In the genomic region with DNA sequence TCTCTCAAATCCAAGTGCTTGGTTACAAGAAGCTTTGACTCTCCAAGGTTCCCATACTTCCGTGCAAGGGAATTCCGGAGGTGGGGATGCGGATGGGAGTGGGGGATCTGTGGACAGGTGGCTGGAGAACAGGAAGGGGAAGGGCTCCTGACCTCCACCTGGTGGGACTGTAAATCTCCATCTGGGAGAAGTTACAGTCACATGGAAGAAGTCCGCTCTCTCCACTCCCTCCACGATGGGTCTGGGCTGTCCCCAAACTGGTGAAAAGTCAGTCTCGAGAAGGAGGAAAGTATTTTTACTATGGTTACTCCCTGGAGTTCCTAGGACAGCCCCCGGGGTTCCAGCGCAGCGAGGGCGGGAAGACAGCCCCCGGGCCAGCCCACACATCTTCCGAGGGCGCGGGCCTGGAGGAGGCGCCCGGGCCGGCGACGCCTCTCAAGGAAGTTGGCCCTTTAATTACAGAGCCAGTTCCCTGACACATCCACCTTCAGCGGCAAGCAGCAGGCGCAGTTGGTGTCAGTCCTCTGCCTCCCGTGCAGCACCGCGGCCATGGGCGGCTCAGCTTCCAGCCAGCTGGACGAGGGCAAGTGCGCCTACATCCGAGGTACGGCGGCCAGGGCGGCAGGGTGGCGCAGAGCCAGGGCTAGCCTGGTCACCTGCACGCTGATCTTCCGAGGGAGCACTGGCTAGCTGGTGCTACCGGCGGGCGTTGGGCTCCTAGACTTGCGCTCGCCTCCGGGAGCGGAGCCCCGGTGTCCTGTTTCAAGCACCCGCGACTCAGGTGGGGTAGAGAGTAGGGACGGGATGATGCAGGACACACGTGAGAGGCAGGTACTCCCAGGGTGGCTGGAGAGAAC, we compare ENCODE assay signal across 8 mouse cellular contexts. TPM values are rescaled to one million over a fixed set of nuclear protein-coding genes. Genes with fewer than 3 reads are reported as not detected.
DNase-seq lines count a peak whose midpoint lies in the region; ATAC-seq lines count a peak whose summit lies in the region.

A gene (plus strand): TSS at position 206 of the 857 bp plus-strand sequence.

- peak within 1 kb of the TSS; percentile 57 for H3K9ac ChIP-seq in forebrain, embryonic 13.5 days

- no peaks in the 10 kb centered on the region for H3K36me3 ChIP-seq in forebrain, embryonic 13.5 days (ENCODE audit: poor library complexity, severe bottlenecking)

- H3K4me1 ChIP-seq in forebrain, embryonic 13.5 days = peaks cover 9% of the 10 kb centered on the region

- WGBS in forebrain, embryonic 13.5 days = 7% methylated on average over 46 of the region's 46 CpGs
- WGBS in large intestine, adult 2 months = 5% methylated on average over 46 of the region's 46 CpGs

- no peak within 1 kb of the TSS for H3K27ac ChIP-seq in forebrain, embryonic 13.5 days

- H3K9me3 ChIP-seq in forebrain, embryonic 13.5 days (replicated peaks) = no peaks in the 10 kb centered on the region

- peaks cover 30% of the 10 kb centered on the region for H3K27me3 ChIP-seq in forebrain, embryonic 13.5 days

- DNase-seq in CD8-positive naive resting alpha-beta T cell, adult 2 months (ENCODE audit: low read depth in 2 of 2, low spot score in 2 of 2) = peak; percentile 25 to 34
- peak; percentile 60 for DNase-seq in adrenal gland, postnatal 25 days
- peak; percentile 72 to 76 for DNase-seq in heart, postnatal 36 days
- DNase-seq in large intestine, adult 2 months (ENCODE audit: low read depth, low spot score) = peak; percentile 48
- peak; percentile 42 for DNase-seq in retina, postnatal 1 day
- no peak for DNase-seq in layer of hippocampus, adult 9-10 months (ENCODE audit: low spot score)

- H3K4me2 ChIP-seq in forebrain, embryonic 13.5 days = peak within 1 kb of the TSS; percentile 74

- ATAC-seq in forebrain, embryonic 13.5 days = peak; percentile 55; the same call in 1 of the 2 replicates
- peak; percentile 87 for ATAC-seq in megakaryocyte, adult 5-6 weeks (ENCODE audit: poor library complexity, severe bottlenecking)

- intact Hi-C loops in heart, postnatal 36 days (cut with DNase I) = loop anchor here (5.0 kb wide), 2 partner anchors 51 to 116 kb away; no protein-coding TSS in a partner anchor

- H3K4me3 ChIP-seq in forebrain, embryonic 13.5 days = peak within 1 kb of the TSS; percentile 40

RNA-seq across cellular contexts. Expression of the gene that starts here (rescaled TPM):
- 85.1 and 93.9 TPM in 2 replicates for total RNA-seq in adrenal gland, postnatal 25 days (2021)
- polyA plus RNA-seq in forebrain, embryonic 13.5 days (2015; fragmentation: Nextera tagmentation; extraction: Ambion mirVana) = 1.3 and 1.9 TPM in 2 replicates
- 10 to 100 TPM; 12.8 to 18.2 TPM for total RNA-seq in heart, postnatal 36 days (2021)
- polyA plus RNA-seq in large intestine, adult 2 months (2012; rRNA removed) = 6.7 and 10.1 TPM in 2 replicates
- 69.2 and 74.7 TPM in 2 replicates for total RNA-seq in megakaryocyte, adult 5-6 weeks (2015)
- 147 and 157 TPM in 2 replicates for total RNA-seq in megakaryocyte, adult 5-6 weeks (2017)
